Mouse (Mus musculus) embryonic facial prominence, embryonic 12.5 days (tissue): ENCODE data around the gene Epb41l4b. TPM values are rescaled to one million over a fixed set of nuclear protein-coding genes. Genes with fewer than 3 reads are reported as not detected.

Experiments used
- ATAC-seq: fragments of 200-750 bp; cut with Nextera tagmentation; 2 replicates; pipeline ENCODE4 v1.8.0; 2017; ENCODE audit not compliant: insufficient number of reproducible peaks, insufficient read depth, low FRiP score, low TSS enrichment
- H3K27ac ChIP-seq: fragments of 300-500 bp; sonication (generic); 2 replicates; pipeline ENCODE4 v1.5.1; 2016; ENCODE audit warnings: mild to moderate bottlenecking
- H3K27me3 ChIP-seq: fragments of 300-500 bp; sonication (generic); 2 replicates; pipeline ENCODE4 v1.6.1; 2016; ENCODE audit warnings: mild to moderate bottlenecking, moderate library complexity
- H3K36me3 ChIP-seq: fragments of 300-500 bp; sonication (generic); 2 replicates; pipeline ENCODE4 v1.6.1; 2016; ENCODE audit warnings: mild to moderate bottlenecking
- H3K4me1 ChIP-seq: fragments of 300-500 bp; sonication (generic); 2 replicates; pipeline ENCODE4 v1.6.1; 2016
- H3K4me2 ChIP-seq: fragments of 300-500 bp; sonication (generic); replicated peaks from 2 replicates; pipeline ENCODE4 v1.6.1; 2016; ENCODE audit warnings: mild to moderate bottlenecking, moderate library complexity
- H3K4me3 ChIP-seq: fragments of 300-500 bp; sonication (generic); 2 replicates; pipeline ENCODE4 v1.5.1; 2016; ENCODE audit warnings: mild to moderate bottlenecking
- H3K9ac ChIP-seq: fragments of 300-500 bp; sonication (generic); 2 replicates; pipeline ENCODE4 v1.6.1; 2016; ENCODE audit warnings: mild to moderate bottlenecking, moderate library complexity
- H3K9me3 ChIP-seq: fragments of 300-500 bp; sonication (generic); 2 replicates; pipeline ENCODE4 v1.6.1; 2016; ENCODE audit warnings: mild to moderate bottlenecking, moderate library complexity
- WGBS: fragments of 180-500 bp; shearing (Covaris S2); methylation state at CpG from one replicate; pipeline ENCODE4 v1.1.7; 2016; 5-methylcytosine and 5-hydroxymethylcytosine counted together
- polyA plus RNA-seq: library from polyadenylated mRNA; unstranded; fragments of >200 nt; fragmentation: Nextera tagmentation; extraction: Ambion mirVana; gene quantifications from 2 replicates; pipeline ENCODE4 v1.2.1, GENCODE M21; 2016

Epb41l4b gene
- polyA plus RNA-seq, 1 experiment from 2014 or later = 3.0 TPM

- no peak overlapping the region for H3K27ac ChIP-seq
- H3K27me3 ChIP-seq = no peaks in the 10 kb centered on the region
- H3K9ac ChIP-seq = no peak overlapping the region
- H3K4me3 ChIP-seq = no peak overlapping the region
- H3K36me3 ChIP-seq = no peaks in the 10 kb centered on the region
- H3K9me3 ChIP-seq = no peaks in the 10 kb centered on the region
- H3K4me2 ChIP-seq = no peak overlapping the region
- H3K4me1 ChIP-seq = peaks cover 7% of the 10 kb centered on the region; the same call in 1 of the 2 replicates
- ATAC-seq = no peak
- 57% methylated on average over 5 of the region's 5 CpGs for WGBS
Measured at GRCm38 (mm10) chr4:57049281-57049921, 93.8 kb downstream of the Epb41l4b start.

- Histone ChIP-seq H3K27me3 (no peaks in the 10 kb centered on the region), H3K4me3 (no peak overlapping the region), H3K27ac (no peak overlapping the region), H3K36me3 (no peaks in the 10 kb centered on the region), H3K4me2 (no peak overlapping the region), H3K9me3 (no peaks in the 10 kb centered on the region), H3K9ac (no peak overlapping the region), H3K4me1 (peaks cover 7% of the 10 kb centered on the region; the same call in 1 of the 2 replicates)
- WGBS = 63% methylated on average over 6 of the region's 6 CpGs
- no peak for ATAC-seq
Measured at GRCm38 (mm10) chr4:57048566-57048965, 94.7 kb downstream of the Epb41l4b start.

- no peak for ATAC-seq
Measured at GRCm38 (mm10) chr4:57046160-57046571, 97.1 kb downstream of the Epb41l4b start.

GRCm38 (mm10) chr4:57043621-57044020 lies 99.6 kb downstream of the Epb41l4b start:
- ATAC-seq = no peak
- H3K4me2 ChIP-seq = no peak overlapping the region
- H3K27ac ChIP-seq = no peak overlapping the region
- H3K36me3 ChIP-seq = no peaks in the 10 kb centered on the region
- no peaks in the 10 kb centered on the region for H3K9me3 ChIP-seq
- WGBS = 92% methylated on average over 8 of the region's 8 CpGs
- no peaks in the 10 kb centered on the region for H3K27me3 ChIP-seq
- no peak overlapping the region for H3K9ac ChIP-seq
- no peak overlapping the region for H3K4me3 ChIP-seq
- peaks cover 6% of the 10 kb centered on the region for H3K4me1 ChIP-seq

More at GRCm38 (mm10) chr4:57046160-57046571, 97.1 kb downstream of the Epb41l4b start:
- 79% methylated on average over 9 of the region's 9 CpGs for WGBS
- Histone ChIP-seq H3K4me3 (no peak overlapping the region), H3K9me3 (no peaks in the 10 kb centered on the region), H3K4me2 (no peak overlapping the region), H3K9ac (no peak overlapping the region), H3K36me3 (no peaks in the 10 kb centered on the region), H3K27me3 (no peaks in the 10 kb centered on the region), H3K27ac (no peak overlapping the region), H3K4me1 (peaks cover 7% of the 10 kb centered on the region; the same call in 1 of the 2 replicates)

GRCm38 (mm10) chr4:57041661-57042060 lies 101.6 kb downstream of the Epb41l4b start:
- no peak overlapping the region for H3K4me2 ChIP-seq
- no peaks in the 10 kb centered on the region for H3K9me3 ChIP-seq
- no peak overlapping the region for H3K27ac ChIP-seq
- H3K36me3 ChIP-seq = no peaks in the 10 kb centered on the region
- no peak overlapping the region for H3K9ac ChIP-seq
- 92% methylated on average over 6 of the region's 6 CpGs for WGBS
- H3K4me3 ChIP-seq = no peak overlapping the region
- peaks cover 6% of the 10 kb centered on the region for H3K4me1 ChIP-seq
- H3K27me3 ChIP-seq = no peaks in the 10 kb centered on the region
- ATAC-seq = no peak

GRCm38 (mm10) chr4:57041211-57041610 lies 102.0 kb downstream of the Epb41l4b start:
- Histone ChIP-seq H3K9ac (no peak overlapping the region), H3K4me1 (peaks cover 6% of the 10 kb centered on the region), H3K36me3 (no peaks in the 10 kb centered on the region), H3K4me2 (no peak overlapping the region), H3K4me3 (no peak overlapping the region), H3K9me3 (no peaks in the 10 kb centered on the region), H3K27me3 (no peaks in the 10 kb centered on the region), H3K27ac (no peak overlapping the region)
- WGBS = 93% methylated on average over 4 of the region's 4 CpGs
- ATAC-seq = no peak

GRCm38 (mm10) chr4:57040481-57040880 lies 102.8 kb downstream of the Epb41l4b start:
- no peak overlapping the region for H3K4me3 ChIP-seq
- H3K36me3 ChIP-seq = no peaks in the 10 kb centered on the region
- ATAC-seq = 0 out of 2 replicates have a peak, but pooled peaks have one; percentile 24
- no peaks in the 10 kb centered on the region for H3K9me3 ChIP-seq
- no peak overlapping the region for H3K4me2 ChIP-seq
- no peak overlapping the region for H3K9ac ChIP-seq
- H3K27ac ChIP-seq = no peak overlapping the region
- peaks cover 6% of the 10 kb centered on the region for H3K4me1 ChIP-seq
- WGBS = 63% methylated on average over 8 of the region's 8 CpGs
- H3K27me3 ChIP-seq = no peaks in the 10 kb centered on the region

- Histone ChIP-seq H3K4me2 (peak overlapping the region; percentile 58), H3K4me3 (peak overlapping the region; percentile 26), H3K4me1 (peaks cover 6% of the 10 kb centered on the region), H3K27me3 (no peaks in the 10 kb centered on the region), H3K9ac (peak overlapping the region; percentile 25; the same call in 1 of the 2 replicates), H3K9me3 (no peaks in the 10 kb centered on the region), H3K27ac (no peak overlapping the region), H3K36me3 (no peaks in the 10 kb centered on the region)
- peak; percentile 44; the same call in 1 of the 2 replicates for ATAC-seq
- 12% methylated on average over 23 of the region's 23 CpGs for WGBS
Measured at GRCm38 (mm10) chr4:57039127-57040031, 103.9 kb downstream of the Epb41l4b start.

GRCm38 (mm10) chr4:57037554-57037953 lies 105.7 kb downstream of the Epb41l4b start:
- WGBS = 75% methylated on average over 7 of the region's 7 CpGs
- no peak overlapping the region for H3K9ac ChIP-seq
- H3K27ac ChIP-seq = no peak overlapping the region
- H3K4me1 ChIP-seq = peaks cover 6% of the 10 kb centered on the region
- H3K4me3 ChIP-seq = no peak overlapping the region
- ATAC-seq = no peak
- H3K27me3 ChIP-seq = no peaks in the 10 kb centered on the region
- no peak overlapping the region for H3K4me2 ChIP-seq
- no peaks in the 10 kb centered on the region for H3K9me3 ChIP-seq
- no peaks in the 10 kb centered on the region for H3K36me3 ChIP-seq

- Histone ChIP-seq H3K27me3 (no peaks in the 10 kb centered on the region), H3K9me3 (no peaks in the 10 kb centered on the region), H3K4me1 (no peaks in the 10 kb centered on the region; the same call in 1 of the 2 replicates), H3K4me3 (no peak overlapping the region), H3K4me2 (no peak overlapping the region), H3K9ac (no peak overlapping the region), H3K27ac (no peak overlapping the region), H3K36me3 (no peaks in the 10 kb centered on the region)
- 76% methylated on average over 5 of the region's 5 CpGs for WGBS
- ATAC-seq = no peak
Measured at GRCm38 (mm10) chr4:57034169-57034568, 109.1 kb downstream of the Epb41l4b start.

- Histone ChIP-seq H3K4me1 (no peaks in the 10 kb centered on the region), H3K4me2 (no peak overlapping the region), H3K9me3 (no peaks in the 10 kb centered on the region), H3K4me3 (no peak overlapping the region), H3K36me3 (no peaks in the 10 kb centered on the region), H3K27ac (no peak overlapping the region), H3K9ac (no peak overlapping the region), H3K27me3 (no peaks in the 10 kb centered on the region)
- ATAC-seq = no peak
- WGBS = 71% methylated on average over 4 of the region's 4 CpGs
Measured at GRCm38 (mm10) chr4:57031440-57031839, 111.8 kb downstream of the Epb41l4b start.

- WGBS = 64% methylated on average over 10 of the region's 10 CpGs
Measured at GRCm38 (mm10) chr4:57027954-57028353, 115.3 kb downstream of the Epb41l4b start.

More at GRCm38 (mm10) chr4:57027954-57028353, 115.3 kb downstream of the Epb41l4b start:
- ATAC-seq = no peak
- no peak overlapping the region for H3K27ac ChIP-seq
- H3K27me3 ChIP-seq = no peaks in the 10 kb centered on the region
- H3K4me2 ChIP-seq = no peak overlapping the region
- no peaks in the 10 kb centered on the region for H3K36me3 ChIP-seq
- H3K4me3 ChIP-seq = no peak overlapping the region
- H3K9ac ChIP-seq = no peak overlapping the region
- H3K4me1 ChIP-seq = no peaks in the 10 kb centered on the region
- no peaks in the 10 kb centered on the region for H3K9me3 ChIP-seq
